Mouse (Mus musculus) liver, embryonic 15.5 days (tissue): ENCODE measurements around the gene Spaca6. TPM values are rescaled to one million over a fixed set of nuclear protein-coding genes. Genes with fewer than 3 reads are reported as not detected.

Source experiments
- ATAC-seq: fragments of 200-750 bp; cut with Nextera tagmentation; 2 replicates; pipeline ENCODE4 v1.8.0; 2017; ENCODE audit warnings: moderate number of reproducible peaks, mild to moderate bottlenecking, moderate library complexity; ENCODE audit not compliant: insufficient read depth
- H3K27ac ChIP-seq: fragments of 300-500 bp; sonication (generic); replicated peaks from 2 replicates; pipeline ENCODE4 v1.5.1; 2015; ENCODE audit warnings: mild to moderate bottlenecking, inconsistent platforms
- H3K27me3 ChIP-seq: fragments of 300-500 bp; sonication (generic); 2 replicates; pipeline ENCODE4 v1.6.1; 2015; ENCODE audit warnings: mild to moderate bottlenecking, inconsistent platforms
- H3K36me3 ChIP-seq: fragments of 300-500 bp; sonication (generic); replicated peaks from 2 replicates; pipeline ENCODE4 v1.6.1; 2015; ENCODE audit warnings: moderate library complexity, mild to moderate bottlenecking, inconsistent platforms
- H3K4me1 ChIP-seq: fragments of 300-500 bp; sonication (generic); replicated peaks from 2 replicates; pipeline ENCODE4 v1.6.1; 2015; ENCODE audit warnings: inconsistent platforms
- H3K4me2 ChIP-seq: fragments of 300-500 bp; sonication (generic); 2 replicates; pipeline ENCODE4 v1.6.1; 2015; ENCODE audit warnings: moderate library complexity, mild to moderate bottlenecking, inconsistent platforms
- H3K4me3 ChIP-seq: fragments of 300-500 bp; sonication (generic); replicated peaks from 2 replicates; pipeline ENCODE4 v1.5.1; 2015; ENCODE audit warnings: mild to moderate bottlenecking, inconsistent platforms
- H3K9ac ChIP-seq: fragments of 300-500 bp; sonication (generic); 2 replicates; pipeline ENCODE4 v1.6.1; 2015; ENCODE audit warnings: moderate library complexity, mild to moderate bottlenecking, inconsistent platforms
- H3K9me3 ChIP-seq: fragments of 300-500 bp; sonication (generic); replicated peaks from 2 replicates; pipeline ENCODE4 v1.6.1; 2016; ENCODE audit warnings: inconsistent platforms
- WGBS: fragments of 180-500 bp; shearing (Covaris S2); methylation state at CpG from one replicate; pipeline ENCODE4 v1.1.7; 2015; ENCODE audit warnings: mixed read lengths; ENCODE audit not compliant: insufficient replicate concordance; 5-methylcytosine and 5-hydroxymethylcytosine counted together
- polyA plus RNA-seq: library from polyadenylated mRNA; unstranded; fragments of >200 nt; fragmentation: Nextera tagmentation; extraction: Ambion mirVana; gene quantifications from 2 replicates; pipeline ENCODE4 v1.2.1, GENCODE M21; 2015

Spaca6 gene
- polyA plus RNA-seq: 4.1 TPM in 2 replicates

- Histone ChIP-seq H3K27ac (peak within 1 kb of the TSS; percentile 76), H3K9ac (0 out of 2 replicates have a peak within 1 kb of the TSS, but pooled peaks have one; percentile 30), H3K4me3 (peak within 1 kb of the TSS; percentile 57), H3K4me1 (0 out of 2 replicates have a peak, but pooled peaks cover 5% of the 10 kb centered on the region), H3K27me3 (peaks cover 42% of the 10 kb centered on the region), H3K36me3 (no peaks in the 10 kb centered on the region), H3K9me3 (no peaks in the 10 kb centered on the region), H3K4me2 (peak within 1 kb of the TSS; percentile 60)
- ATAC-seq: peak; percentile 73
- WGBS: 1% methylated on average over 42 of the region's 42 CpGs
Measured at GRCm38 (mm10) chr17:17826751-17827657, at the start of gene Spaca6. TSS of gene Spaca6 (plus strand) at chr17:17827158.

- no peak overlapping the region for H3K4me3 ChIP-seq
- H3K4me1 ChIP-seq: no peaks in the 10 kb centered on the region
- no peaks in the 10 kb centered on the region for H3K9me3 ChIP-seq
- H3K27ac ChIP-seq: no peak overlapping the region
- H3K9ac ChIP-seq: no peak overlapping the region
- H3K36me3 ChIP-seq: no peaks in the 10 kb centered on the region
- no peaks in the 10 kb centered on the region for H3K27me3 ChIP-seq
- H3K4me2 ChIP-seq: no peak overlapping the region
- WGBS: 41% methylated on average over 3 of the region's 3 CpGs
- ATAC-seq: no peak
Measured at GRCm38 (mm10) chr17:17790866-17791630, 35.9 kb upstream of the Spaca6 start.

GRCm38 (mm10) chr17:17792578-17792977 is 34.4 kb upstream of the Spaca6 start:
- no peak overlapping the region for H3K9ac ChIP-seq
- ATAC-seq: no peak
- WGBS: 33% methylated on average over 1 of the region's 1 CpGs
- no peak overlapping the region for H3K27ac ChIP-seq
- no peaks in the 10 kb centered on the region for H3K27me3 ChIP-seq
- H3K4me1 ChIP-seq: no peaks in the 10 kb centered on the region
- no peak overlapping the region for H3K4me3 ChIP-seq
- H3K4me2 ChIP-seq: no peak overlapping the region
- H3K36me3 ChIP-seq: no peaks in the 10 kb centered on the region
- no peaks in the 10 kb centered on the region for H3K9me3 ChIP-seq

GRCm38 (mm10) chr17:17795527-17795926 is 31.4 kb upstream of the Spaca6 start:
- WGBS: 26% methylated on average over 2 of the region's 2 CpGs
- Histone ChIP-seq H3K27ac (no peak overlapping the region), H3K4me1 (no peaks in the 10 kb centered on the region), H3K4me3 (no peak overlapping the region), H3K4me2 (no peak overlapping the region), H3K27me3 (no peaks in the 10 kb centered on the region), H3K9me3 (no peaks in the 10 kb centered on the region), H3K36me3 (no peaks in the 10 kb centered on the region), H3K9ac (no peak overlapping the region)
- no peak for ATAC-seq

- Histone ChIP-seq H3K4me1 (no peaks in the 10 kb centered on the region), H3K9ac (no peak overlapping the region), H3K27ac (no peak overlapping the region), H3K4me2 (no peak overlapping the region), H3K36me3 (no peaks in the 10 kb centered on the region), H3K27me3 (peaks cover 33% of the 10 kb centered on the region), H3K9me3 (no peaks in the 10 kb centered on the region), H3K4me3 (no peak overlapping the region)
- WGBS: 55% methylated on average over 6 of the region's 6 CpGs
- no peak for ATAC-seq
Measured at GRCm38 (mm10) chr17:17823612-17824336, 3.2 kb upstream of the Spaca6 start.

- WGBS: 3% methylated on average over 20 of the region's 22 CpGs
- Histone ChIP-seq H3K36me3 (no peaks in the 10 kb centered on the region), H3K27ac (peak overlapping the region; percentile 65)
Measured at GRCm38 (mm10) chr17:17825921-17826591, 902 bp upstream of the Spaca6 start.

GRCm38 (mm10) chr17:17827658-17828190 is 766 bp downstream of the Spaca6 start:
- peak overlapping the region; percentile 57 for H3K4me3 ChIP-seq
- under 1% methylated on average over 13 of the region's 13 CpGs for WGBS
- H3K27me3 ChIP-seq: peaks cover 42% of the 10 kb centered on the region
- H3K9me3 ChIP-seq: no peaks in the 10 kb centered on the region
- H3K4me1 ChIP-seq: 0 out of 2 replicates have a peak, but pooled peaks cover 5% of the 10 kb centered on the region
- H3K4me2 ChIP-seq: peak overlapping the region; percentile 55
- H3K9ac ChIP-seq: 0 out of 2 replicates have a peak overlapping the region, but pooled peaks have one; percentile 18
- peak overlapping the region; percentile 76 for H3K27ac ChIP-seq
- no peaks in the 10 kb centered on the region for H3K36me3 ChIP-seq
- ATAC-seq: peak; percentile 54

More at GRCm38 (mm10) chr17:17825921-17826591, 902 bp upstream of the Spaca6 start:
- Histone ChIP-seq H3K4me1 (0 out of 2 replicates have a peak, but pooled peaks cover 5% of the 10 kb centered on the region), H3K4me3 (peak overlapping the region; percentile 57), H3K27me3 (peaks cover 42% of the 10 kb centered on the region), H3K9ac (0 out of 2 replicates have a peak overlapping the region, but pooled peaks have one; percentile 25), H3K4me2 (peak overlapping the region; percentile 60), H3K9me3 (no peaks in the 10 kb centered on the region)
- peak; percentile 19; the same call in 1 of the 2 replicates for ATAC-seq

- H3K27me3 ChIP-seq: peaks cover 42% of the 10 kb centered on the region
- 6% methylated on average over 13 of the region's 15 CpGs for WGBS
- ATAC-seq: no peak
- H3K36me3 ChIP-seq: no peaks in the 10 kb centered on the region
- H3K4me3 ChIP-seq: peak overlapping the region; percentile 57
- peak overlapping the region; percentile 76 for H3K27ac ChIP-seq
- 0 out of 2 replicates have a peak, but pooled peaks cover 5% of the 10 kb centered on the region for H3K4me1 ChIP-seq
- H3K4me2 ChIP-seq: peak overlapping the region; percentile 55
- no peaks in the 10 kb centered on the region for H3K9me3 ChIP-seq
- peak overlapping the region; percentile 21; the same call in 1 of the 2 replicates for H3K9ac ChIP-seq
Measured at GRCm38 (mm10) chr17:17828191-17828981, 1.4 kb downstream of the Spaca6 start.

- WGBS: 17% methylated on average over 6 of the region's 6 CpGs
- Histone ChIP-seq H3K4me2 (peak overlapping the region; percentile 55), H3K4me3 (peak overlapping the region; percentile 57), H3K9ac (peak overlapping the region; percentile 21; the same call in 1 of the 2 replicates), H3K27me3 (peaks cover 42% of the 10 kb centered on the region), H3K4me1 (0 out of 2 replicates have a peak, but pooled peaks cover 6% of the 10 kb centered on the region), H3K27ac (no peak overlapping the region), H3K36me3 (no peaks in the 10 kb centered on the region), H3K9me3 (no peaks in the 10 kb centered on the region)
- ATAC-seq: no peak
Measured at GRCm38 (mm10) chr17:17829052-17829785, 2.3 kb downstream of the Spaca6 start.
